Mouse (Mus musculus) ovary, postnatal 14 days (tissue): Measurements from ENCODE around the gene Pipox.

Source experiments
- DNase-seq: peaks from one replicate; pipeline ENCODE4 v3.0.0; 2022; ENCODE audit warnings: low spot score

The Pipox gene

DNA sequence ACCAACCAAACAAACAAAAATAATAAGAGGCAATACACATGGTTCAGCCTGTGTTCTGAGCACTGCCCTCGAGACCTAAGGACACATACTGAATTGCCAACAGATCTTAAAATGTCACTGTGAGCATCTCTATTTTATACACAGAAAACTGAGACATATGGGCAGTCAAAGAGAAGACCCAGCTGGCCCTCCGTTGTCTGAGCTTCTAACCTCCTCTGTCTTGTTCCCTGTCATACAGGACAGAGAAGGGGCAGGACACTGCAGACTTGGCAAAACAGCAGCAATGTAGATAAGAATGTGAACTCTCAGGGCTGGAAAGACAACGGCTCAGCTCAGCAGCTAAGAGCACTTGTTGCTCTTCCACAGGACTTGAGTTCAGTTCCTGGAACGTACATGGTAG is 14.6 kb upstream of the Pipox start:
- DNase-seq, result no peak

- no peak for DNase-seq
Observed at GRCm38 (mm10) chr11:77906747-77907174, 12.9 kb upstream of the Pipox start.

DNA sequence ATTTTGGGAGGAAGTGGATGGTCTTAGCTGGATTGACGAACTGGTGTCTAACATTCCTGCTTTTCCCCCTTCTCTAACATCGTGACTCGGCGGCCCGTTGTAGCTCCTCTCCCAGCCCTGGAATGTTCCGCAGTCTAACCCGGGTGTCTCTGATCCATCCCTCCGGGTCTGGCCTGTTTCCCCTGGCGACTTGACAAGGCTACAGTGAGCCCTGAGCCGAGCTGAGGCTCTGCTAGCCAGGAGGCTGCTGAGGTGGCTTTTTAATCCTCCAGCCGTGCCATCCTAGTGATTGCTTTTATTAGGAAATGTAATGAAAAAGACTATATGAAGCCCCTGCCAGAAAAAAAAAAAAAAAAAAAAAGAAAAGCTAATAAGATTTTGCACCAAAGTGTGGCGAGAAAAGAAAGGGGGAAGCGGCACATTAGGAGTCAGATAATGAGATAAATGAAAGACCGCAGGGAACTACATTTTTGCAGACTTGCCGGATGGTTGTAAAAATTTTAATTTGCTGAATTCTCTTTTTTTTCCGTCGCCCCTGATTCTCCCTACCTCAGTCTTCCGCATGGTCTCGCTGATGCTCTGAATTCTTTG is 12.3 kb upstream of the Pipox start:
- DNase-seq, result no peak

DNA sequence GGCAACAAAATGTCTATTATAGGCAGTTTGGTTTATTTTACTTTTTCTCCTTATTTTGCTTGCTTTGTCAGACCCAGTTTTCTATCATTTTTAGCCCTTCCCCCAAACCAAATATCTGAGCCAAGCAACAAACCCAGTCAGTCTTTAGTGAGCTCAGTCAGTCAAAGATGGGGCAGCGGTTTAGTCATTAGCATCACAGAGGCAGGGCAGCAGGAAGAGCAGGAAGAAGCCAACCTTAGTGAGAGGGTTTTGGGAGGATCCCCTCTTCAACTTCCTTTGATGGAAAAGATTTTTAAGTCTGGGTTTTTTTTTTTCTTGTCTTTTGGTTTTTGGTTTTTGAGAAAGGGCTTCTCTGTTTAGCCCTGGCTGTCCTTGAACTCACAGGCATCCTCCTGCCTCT is 10.8 kb upstream of the Pipox start:
- no peak for DNase-seq

GRCm38 (mm10) chr11:77903761-77904160 is 9.9 kb upstream of the Pipox start:
- DNase-seq, result no peak

- DNase-seq, result no peak
Observed at GRCm38 (mm10) chr11:77901775-77902355, 8.0 kb upstream of the Pipox start.

DNA sequence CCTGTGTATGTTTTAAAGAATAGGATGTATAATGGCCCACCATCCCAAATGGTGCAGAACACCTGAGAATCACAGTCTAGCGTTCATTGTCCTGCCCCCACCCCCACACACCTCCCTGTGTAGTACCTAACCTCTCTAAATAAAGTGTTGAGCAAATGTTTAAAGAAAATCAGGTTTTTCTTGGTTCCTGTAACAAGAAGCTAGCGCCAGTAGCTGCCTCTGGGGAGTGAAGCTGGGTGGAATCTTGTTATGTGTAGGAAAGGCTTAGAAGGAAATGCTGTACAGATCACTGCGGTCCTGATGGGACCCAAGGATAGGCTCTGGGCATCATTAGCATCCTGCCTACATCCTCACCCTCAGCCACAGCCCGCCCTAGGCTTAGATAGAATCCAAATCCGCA is 7.5 kb upstream of the Pipox start:
- no peak for DNase-seq

- DNase-seq, result no peak
Observed at GRCm38 (mm10) chr11:77900696-77901095, 6.8 kb upstream of the Pipox start.

DNA sequence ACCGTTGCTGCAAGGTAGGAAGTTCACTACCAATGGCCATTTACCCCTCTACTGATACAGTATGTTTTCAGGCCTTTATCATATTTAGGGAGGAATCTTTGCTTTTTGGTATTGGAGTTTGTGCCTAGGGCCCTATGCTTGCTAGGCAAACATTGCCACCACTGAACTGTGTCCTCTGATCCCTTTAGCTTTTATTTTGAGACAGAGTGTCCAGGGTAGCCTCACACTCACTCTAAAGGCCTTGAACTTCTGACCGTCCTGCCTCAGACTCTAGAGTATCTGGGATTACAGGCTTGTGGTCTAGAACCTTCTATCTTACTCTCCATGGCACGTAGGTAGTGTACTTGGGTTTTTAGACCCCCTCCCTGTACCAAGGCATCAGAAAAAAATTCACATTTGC is 6.3 kb upstream of the Pipox start:
- no peak for DNase-seq

DNA sequence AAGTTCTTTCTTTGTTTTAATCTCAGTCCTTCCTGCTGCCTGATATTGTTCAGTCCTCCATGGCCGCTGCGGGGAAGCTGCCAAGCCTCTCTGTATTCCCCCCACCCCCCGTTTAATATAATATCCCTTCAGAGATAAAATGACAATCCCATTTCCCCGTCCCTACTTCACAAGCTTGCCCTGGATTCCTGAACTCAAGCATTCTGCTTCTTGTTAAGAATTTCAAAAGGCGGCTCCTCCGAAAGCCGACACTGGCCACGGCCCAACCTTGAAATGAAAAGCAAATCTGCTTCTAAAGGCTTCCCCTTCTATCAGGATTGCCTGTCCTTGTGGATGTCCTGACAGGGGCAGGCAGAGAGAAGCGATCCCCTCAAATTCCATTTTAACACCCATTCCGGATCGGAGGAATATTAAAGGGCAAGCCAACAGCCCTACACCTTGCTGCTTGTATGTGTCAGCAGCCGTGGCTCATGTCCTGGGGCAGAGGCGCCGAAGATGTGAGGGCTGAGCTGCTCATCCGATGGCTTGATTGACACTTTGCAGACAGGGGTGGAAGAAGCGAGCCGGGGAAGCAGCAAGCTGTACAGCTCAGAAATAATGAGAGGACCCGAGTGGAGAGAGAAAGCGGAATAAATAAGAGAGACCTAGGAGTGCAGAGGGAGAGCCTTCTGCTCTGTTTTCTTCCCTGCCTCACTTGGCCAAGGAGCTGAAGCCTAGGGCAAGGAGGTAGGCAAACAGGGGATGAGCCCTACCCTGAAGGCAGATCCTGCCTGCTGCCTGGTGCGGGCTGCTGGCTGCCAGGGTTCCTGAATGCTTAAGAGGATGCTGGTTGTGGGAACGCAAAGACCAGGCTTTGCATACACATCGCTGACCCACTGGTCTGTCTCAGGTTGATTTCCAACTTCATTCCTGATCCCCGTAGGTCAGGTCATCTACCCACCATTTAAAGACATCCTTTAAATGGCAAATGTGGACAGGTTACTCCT is 3.2 kb upstream of the Pipox start:
- DNase-seq, result no peak

DNA sequence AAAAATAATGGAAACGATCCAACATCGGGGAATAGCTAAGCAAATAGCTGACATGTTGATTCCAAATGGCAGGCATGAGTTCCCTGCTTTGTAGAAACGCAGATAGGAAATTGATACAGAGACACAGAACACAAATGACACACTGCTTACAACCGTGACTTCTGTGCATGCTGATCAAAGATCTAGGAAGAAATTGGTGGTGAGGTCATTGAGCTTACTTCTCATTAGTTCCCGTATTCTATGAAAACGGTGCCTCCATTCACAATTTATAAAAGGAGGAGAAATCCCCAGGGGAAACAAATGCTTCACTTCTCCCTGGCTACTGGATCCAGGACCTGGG is 2.6 kb upstream of the Pipox start:
- DNase-seq, result no peak

DNA sequence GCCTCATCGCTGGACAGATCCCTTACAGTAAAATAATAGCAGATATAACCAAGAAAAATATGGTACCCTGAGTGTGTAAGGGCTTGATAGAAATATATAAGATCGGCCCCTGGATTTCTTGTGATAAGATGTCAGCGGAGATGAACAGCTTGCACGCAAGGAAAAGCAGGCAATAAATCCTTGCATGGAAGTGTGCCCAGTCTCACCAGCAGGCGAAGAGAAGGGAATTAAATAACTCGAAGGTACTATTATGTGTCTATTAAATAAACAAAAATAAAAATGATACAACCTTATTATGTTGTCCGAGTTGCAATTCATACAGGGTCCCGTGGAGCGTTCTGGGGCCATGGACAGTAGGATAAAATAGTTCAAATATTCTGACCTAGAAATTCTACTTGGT is 2.1 kb upstream of the Pipox start:
- DNase-seq, result no peak

GRCm38 (mm10) chr11:77894967-77895366 is 1.1 kb upstream of the Pipox start:
- DNase-seq, result no peak

- no peak for DNase-seq
Observed at GRCm38 (mm10) chr11:77893283-77893682, 613 bp downstream of the Pipox start.

DNA sequence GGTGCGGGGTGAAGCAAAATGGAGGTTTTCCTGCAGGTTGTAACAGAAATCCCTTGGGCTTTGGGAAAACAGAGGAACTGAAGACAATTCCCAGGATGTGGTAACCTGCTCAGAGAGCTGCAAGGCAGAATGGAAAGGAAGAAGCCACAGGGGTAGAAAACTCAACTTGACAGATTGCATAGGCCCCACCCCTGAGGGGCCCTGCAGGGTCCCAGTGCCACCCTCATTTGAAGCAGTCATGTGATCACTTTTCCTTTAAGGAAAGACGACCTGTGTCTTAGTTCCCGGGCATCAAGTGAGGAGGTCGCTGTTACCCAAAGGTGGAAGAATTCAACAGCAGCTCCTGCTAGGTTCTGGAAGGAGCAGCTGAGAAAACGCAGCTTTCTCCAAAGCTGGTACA is 1.0 kb downstream of the Pipox start:
- DNase-seq, result no peak

DNA sequence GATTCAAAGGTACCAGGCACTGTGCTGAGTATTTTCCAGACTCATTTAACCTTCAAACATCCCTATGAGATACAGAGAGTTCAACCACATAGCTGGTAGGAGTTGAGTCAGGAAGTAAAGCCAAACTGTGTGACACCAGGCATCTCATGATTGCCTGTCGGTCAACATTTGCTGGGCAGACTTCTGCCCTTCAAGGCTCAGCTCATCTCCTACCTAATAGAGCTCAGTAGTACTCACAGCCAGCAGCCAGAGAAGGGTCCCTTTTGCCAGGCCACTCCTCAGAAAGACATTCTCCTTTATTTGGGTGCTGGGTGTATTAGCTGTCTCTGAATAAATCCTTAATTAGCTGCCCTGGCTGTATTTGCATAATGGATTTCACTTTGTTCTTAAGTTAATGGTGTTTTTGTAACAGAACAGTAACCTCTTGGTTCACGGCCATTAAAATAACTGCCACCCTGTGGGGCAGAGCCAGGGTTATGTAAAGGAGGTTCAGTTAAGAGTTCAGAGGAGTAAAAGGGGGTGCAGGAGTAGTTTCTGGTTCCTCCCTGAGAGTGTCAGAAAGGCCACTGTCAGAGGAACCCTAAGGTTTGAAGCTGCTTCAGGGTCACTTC is 3.1 kb downstream of the Pipox start:
- DNase-seq, result no peak

GRCm38 (mm10) chr11:77889484-77889883 is 4.4 kb downstream of the Pipox start:
- DNase-seq, result no peak

- no peak for DNase-seq
Observed at GRCm38 (mm10) chr11:77888846-77889245, 5.0 kb downstream of the Pipox start.

DNA sequence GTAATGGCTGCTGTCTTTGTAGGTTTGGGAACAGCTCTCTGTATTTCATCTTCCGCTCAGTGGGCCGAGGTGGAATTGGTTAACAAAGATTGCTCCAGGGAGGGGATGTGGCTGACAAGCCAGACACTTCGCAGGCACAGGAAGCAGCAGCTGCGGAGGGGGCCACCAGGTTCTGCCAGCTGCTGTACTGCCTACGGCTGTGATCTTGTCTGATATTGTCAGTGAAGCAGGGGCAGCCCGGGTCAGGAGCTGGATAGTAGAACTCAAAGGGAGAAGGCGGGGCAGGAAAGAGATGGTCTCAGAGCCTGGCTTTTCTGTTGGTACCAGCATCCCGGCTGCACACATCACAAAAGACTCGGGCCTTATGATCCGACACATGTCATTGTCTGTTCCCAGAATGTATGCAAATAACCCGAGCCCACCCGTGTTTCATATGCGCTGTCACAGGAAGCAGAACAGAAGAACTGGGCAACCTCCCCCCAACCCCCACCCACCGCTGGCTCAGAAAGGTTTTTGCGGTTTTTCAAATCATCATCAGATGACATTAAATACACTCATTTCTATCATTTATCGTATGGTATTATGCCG is 6.4 kb downstream of the Pipox start:
- DNase-seq, result no peak

- DNase-seq, result no peak
Observed at GRCm38 (mm10) chr11:77885246-77885575, 8.7 kb downstream of the Pipox start.

- DNase-seq, result no peak
Observed at GRCm38 (mm10) chr11:77884524-77885245, 9.2 kb downstream of the Pipox start.

DNA sequence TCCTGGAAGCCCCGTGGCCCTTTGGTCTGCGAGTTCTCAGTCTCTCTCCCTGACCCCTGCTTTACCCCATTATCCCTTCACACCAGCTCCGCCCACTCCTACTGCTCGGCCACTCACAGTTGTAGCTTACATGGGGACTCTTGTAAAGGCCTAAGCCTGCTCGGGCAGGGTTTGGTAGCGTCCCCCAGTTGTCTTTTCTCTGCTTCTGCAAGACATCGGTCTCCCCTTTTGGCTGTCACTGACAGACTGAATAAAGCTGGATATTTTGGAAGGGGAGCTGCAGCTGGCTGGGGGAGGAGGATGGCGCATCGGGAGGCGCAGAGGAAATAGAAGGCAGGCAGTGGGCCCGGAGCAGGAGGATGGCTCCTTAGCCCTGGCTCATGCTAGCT is 17.1 kb downstream of the Pipox start:
- DNase-seq, result no peak
